Mouse (Mus musculus): ENCODE measurements around the gene Slc35e3. TPM values are rescaled to one million over a fixed set of nuclear protein-coding genes. Genes with fewer than 3 reads are reported as not detected.

Slc35e3 gene
- 8.5 TPM for total RNA-seq (2023)

DNA sequence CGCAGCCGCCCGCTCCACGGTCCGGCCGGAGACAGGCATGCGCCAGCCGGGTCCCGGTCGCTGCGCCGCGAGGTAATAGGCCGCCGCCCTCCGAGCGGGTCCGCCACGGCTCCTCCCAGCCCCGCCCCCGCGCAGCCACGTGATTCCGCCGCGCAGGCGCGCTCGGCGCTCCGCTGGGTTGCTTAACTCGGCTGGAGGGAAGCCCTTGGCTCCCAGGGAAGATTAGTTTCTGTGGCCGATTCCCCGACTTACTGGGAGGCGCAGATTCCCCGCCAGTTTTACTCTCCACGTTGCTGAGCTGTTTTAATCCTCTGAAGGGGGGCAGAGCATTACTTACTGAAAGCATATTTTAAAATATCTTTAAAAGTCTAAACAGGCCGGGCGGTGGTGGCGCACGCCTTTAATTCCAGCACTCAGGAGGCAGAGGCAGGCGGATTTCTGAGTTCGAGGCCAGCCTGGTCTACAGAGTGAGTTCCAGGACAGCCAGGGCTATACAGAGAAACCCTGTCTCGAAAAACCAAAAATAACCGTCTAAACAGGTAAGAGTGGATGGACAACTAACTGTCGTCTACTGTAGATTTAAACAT is at the start of gene Slc35e3:
TSS of gene Slc35e3 (minus strand) at position 69 of the 587 bp plus-strand sequence.

GRCm38 (mm10) chr10:117792141-117793091 is 46.3 kb upstream of the Slc35e3 start, which contains the start of gene Nup107:
Gene Nup107, minus strand, starts transcription at chr10:117792705.

DNA sequence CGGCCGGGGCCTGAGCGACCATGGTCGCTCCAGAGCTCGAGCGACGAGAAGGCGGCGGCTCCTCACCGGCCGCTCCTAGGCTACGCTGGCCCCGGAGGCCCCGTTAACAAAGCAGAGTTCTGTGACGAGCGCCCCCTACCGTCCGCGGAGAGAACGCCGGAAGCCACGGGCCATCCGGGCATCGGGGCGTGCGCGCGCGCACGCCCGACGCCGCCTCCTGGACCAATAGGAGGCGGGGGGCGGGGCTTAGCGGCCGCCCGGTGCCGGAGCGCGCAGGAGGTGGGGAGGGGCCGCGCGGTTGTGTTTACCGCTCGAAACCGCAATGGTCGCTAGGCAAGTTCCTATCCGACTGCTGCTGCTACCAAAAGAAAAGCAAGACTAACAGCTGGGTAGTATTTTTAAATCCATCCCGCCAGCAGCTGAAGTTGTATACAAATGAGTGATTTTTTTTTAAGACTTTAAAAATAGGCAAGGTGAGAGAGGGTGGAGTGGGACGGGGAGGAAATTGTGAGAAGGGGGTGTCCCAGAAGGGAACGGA is 35.5 kb downstream of the Slc35e3 start, which contains the start of gene Mdm2:
TSS of gene Mdm2 (minus strand) at position 155 of the 538 bp plus-strand sequence.

Other genes with a start within 250 kb of the Slc35e3 start
- 13.0 TPM for gene Cpm, start 116.9 kb downstream of the Slc35e3 start, total RNA-seq (2023)
- 153 TPM for gene Mdm2, start 35.6 kb downstream of the Slc35e3 start, total RNA-seq (2023)
- gene Nup107, start 46.3 kb upstream of the Slc35e3 start, total RNA-seq (2023) = 35.9 TPM
- gene Rap1b, start 99.7 kb upstream of the Slc35e3 start, total RNA-seq (2023) = 384 TPM